Mouse (Mus musculus) neural tube, embryonic 10.5 days (tissue): ENCODE data around the gene Vezt.
A peak's percentile ranks its signal among the peaks of the same experiment; 100 is the strongest.

ENCODE experiments used
- DNase-seq: peaks from one replicate; pipeline ENCODE4 v3.0.0-alpha.2; 2017; ENCODE audit warnings: low spot score; ENCODE audit errors: extremely low spot score

Gene Vezt

DNA sequence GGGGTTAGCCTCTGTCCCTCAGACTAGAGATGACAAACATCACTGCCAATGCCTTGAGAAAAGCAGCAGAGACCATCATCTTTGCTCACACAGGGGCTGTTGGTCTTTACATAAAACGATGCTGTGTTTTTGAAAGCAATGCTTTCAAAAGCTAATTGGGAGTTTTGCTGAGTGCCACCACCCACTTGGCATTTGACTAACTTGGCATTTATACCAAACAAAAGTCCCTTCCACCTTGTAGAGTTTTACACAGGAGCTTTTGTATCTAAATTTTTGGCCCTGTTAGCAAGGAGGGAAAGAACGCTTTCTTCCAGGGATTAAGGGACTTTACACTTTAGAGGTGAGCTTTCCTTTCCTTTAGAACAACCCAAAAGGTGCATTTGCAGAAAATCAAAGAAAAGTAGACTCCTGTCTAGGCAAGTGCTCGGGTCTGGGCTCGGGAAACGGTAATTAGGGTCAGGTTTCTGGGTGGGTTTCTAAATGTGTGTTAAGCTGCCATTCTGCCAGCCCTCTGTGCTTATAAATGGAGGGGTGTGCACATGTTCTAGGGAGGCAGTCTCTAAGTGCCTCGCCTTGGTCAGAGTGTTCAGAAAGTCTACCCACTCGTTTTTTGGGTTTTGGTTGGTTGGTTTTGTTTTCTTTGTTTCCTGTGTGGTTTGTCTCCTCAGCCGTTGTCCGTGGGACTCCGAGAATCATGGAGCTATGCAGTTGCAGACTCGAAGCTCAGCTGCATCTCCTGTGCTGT lies 119.9 kb downstream of the Vezt start:
- DNase-seq: no peak

DNA sequence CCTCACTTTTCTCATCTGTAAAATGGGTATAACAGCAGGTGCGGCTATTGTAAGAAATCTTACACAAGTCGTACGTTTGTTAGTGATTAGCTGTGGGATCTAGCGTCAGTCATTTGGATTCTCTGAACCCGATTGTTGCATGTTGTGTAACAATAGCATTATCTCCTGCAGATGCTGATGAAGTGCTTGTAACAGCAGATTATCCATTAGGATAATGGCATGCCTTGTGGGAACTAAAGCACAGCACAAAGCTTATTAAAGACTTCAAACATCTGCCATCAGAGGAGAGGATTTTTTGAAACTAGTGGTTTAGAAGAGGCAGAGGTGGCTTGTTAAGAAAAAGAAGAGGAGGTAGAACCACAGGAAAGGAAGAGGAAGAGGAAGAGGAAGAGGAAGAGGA lies 122.1 kb downstream of the Vezt start:
- DNase-seq: no peak

- no peak for DNase-seq
These were observed 122.7 kb downstream of the Vezt start for GRCm38 (mm10) chr10:93912917-93913316.

DNA sequence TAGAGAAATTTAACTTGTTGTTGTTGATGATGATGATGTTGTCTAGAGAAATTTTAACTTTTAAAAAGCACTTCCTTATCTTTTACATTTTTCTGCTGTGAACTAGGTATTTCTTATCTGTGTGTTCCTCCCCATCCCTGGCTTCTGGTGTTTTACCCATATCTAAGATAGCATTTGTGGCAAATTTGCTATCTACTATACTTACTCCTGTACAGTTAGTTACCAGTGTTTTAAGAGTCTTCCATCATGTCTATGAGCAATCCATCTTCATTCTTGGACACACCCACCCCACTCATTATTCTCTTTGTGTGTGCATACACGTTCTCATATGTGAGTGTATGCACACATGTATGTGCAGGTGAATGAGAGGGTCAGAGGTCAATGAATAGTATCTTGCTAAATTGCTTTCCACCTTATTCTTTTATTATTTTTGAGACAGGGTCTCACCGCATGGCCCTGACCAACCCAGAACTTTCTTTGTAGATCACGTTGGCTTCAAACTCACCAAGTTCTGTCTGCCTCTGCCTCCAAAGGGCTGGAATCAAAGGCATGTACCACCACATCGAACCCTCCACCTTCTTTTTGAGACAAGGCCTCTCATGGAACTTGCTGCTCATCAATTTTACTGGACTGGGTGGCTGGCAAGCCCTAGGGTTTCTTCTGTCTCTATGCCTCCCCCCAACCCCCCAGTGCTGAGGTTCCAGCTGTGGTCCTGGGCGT lies 123.3 kb downstream of the Vezt start:
- no peak for DNase-seq

DNA sequence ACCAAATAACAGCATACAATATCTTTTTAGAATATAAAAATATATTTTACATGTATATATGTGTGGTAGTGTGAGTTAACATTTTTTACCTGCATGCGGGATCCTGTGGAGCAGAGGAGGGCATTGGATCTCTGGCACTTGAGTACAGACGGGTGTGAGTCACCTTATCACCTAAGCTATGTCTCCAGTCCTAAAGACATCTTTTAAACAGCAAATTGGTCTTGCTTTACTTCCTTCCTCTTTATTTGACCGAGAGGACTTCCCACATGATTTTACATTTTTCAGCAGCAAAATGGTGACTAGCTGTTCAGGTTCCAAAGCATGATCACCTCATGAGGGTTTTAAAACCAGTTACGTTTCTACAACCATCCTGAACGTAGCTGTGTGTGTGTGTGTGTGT lies 124.3 kb downstream of the Vezt start:
- no peak for DNase-seq

GRCm38 (mm10) chr10:93909811-93910446 lies 125.7 kb downstream of the Vezt start:
- DNase-seq: peak; percentile 26

DNA sequence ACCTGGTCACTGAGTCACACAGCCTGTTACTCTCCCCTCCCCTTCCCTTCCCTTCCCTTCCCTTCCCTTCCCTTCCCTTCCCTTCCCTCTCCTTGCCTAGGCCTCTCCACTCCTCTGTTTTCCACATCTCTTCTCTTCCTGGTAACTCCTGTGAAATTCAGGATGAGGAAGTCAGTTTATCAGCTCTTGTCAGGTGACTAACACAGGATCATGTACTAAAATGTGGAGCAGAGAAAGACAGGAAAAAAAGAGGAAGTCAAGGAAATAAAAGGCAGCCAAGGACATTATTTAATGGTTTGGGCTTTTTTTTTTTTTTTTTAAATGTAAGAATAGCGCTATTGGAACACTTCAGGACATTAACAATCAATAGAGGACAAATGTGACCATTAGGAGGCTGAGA lies 126.6 kb downstream of the Vezt start:
- DNase-seq: no peak

DNA sequence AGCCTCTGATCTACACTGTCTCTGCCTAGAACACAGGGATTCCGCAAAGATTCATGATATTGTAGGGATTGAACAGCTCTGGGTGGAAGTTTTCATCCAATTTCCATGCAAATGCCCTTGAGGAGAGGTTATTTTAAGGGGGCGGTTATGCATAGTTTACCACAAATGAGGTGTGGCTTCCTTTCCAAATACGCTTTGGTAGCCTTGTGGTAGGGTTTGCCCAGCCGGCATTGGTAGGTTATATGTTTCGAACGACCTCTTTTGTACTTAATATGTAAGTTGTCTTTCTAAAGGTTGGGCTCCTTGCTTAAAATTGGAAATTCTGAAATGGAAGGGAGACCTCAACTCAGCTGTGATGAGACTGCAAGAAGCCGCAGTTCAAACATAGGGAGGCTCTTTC lies 127.1 kb downstream of the Vezt start:
- no peak for DNase-seq

DNA sequence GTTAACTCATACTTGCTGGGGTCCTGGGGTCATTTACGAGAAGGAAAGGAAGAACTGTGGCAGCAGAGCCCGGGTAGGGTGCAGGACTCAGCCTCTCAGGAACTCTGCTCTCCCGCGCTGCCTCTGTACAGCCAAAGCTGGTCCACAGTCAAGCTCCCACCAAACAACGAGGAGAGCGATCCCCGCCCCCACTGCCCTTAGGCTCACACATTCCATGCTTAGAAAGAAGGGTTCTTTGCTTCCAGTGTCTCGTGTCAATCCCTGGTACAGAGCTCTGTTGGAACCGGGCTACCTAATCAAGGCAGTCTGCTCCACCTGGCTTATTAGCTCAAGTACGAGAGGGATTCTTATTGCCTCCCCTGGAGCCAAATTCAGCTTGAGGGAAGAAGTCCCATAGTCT lies 128.2 kb downstream of the Vezt start:
- no peak for DNase-seq

- DNase-seq: no peak
These were observed 135.7 kb downstream of the Vezt start for GRCm38 (mm10) chr10:93899907-93900306.

DNA sequence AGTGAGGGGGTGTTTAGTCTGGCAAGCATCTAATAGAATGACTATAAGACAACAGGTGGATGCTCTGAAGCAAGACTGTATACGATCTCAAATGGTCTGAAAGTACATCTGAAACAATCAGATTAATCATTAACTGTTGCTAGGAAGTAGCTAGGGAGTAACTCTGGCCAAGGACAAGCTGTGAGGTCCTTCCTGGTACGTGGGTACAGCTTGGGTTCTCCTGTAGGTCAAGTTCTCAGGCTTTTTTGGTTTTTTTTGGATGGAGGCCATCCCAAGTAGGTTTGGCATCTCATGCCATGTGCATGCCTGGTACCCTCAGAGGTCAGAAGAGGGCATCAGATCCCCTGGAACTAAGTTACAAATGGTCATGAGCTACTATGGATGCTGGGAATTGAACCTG lies 136.3 kb downstream of the Vezt start:
- DNase-seq: no peak

GRCm38 (mm10) chr10:93897043-93897646 lies 138.5 kb downstream of the Vezt start, which contains the start of gene Metap2:
Metap2 (minus strand) TSS chr10:93897093.
- DNase-seq: no peak

- DNase-seq: no peak
These were observed 143.1 kb downstream of the Vezt start for GRCm38 (mm10) chr10:93892551-93892950.

GRCm38 (mm10) chr10:93891031-93891430 lies 144.6 kb downstream of the Vezt start:
- no peak for DNase-seq

GRCm38 (mm10) chr10:93890565-93890964 lies 145.1 kb downstream of the Vezt start:
- no peak for DNase-seq

- no peak for DNase-seq
These were observed 145.6 kb downstream of the Vezt start for GRCm38 (mm10) chr10:93889976-93890375.

- peak; percentile 89 for DNase-seq
These were observed 146.1 kb downstream of the Vezt start for GRCm38 (mm10) chr10:93889579-93889950.
